Mouse (Mus musculus): ENCODE data around the gene Adamts8. TPM values are rescaled to one million over a fixed set of nuclear protein-coding genes. Genes with fewer than 3 reads are reported as not detected.

Gene Adamts8
- polyA plus RNA-seq, 1 experiment, result 0.22 TPM

GRCm38 (mm10) chr9:30919686-30920085 lies 22.7 kb upstream of the Adamts8 start:
- Histone ChIP-seq H3K27me3 (ENCODE audit: control insufficient read depth, insufficient read depth, low read length, poor library complexity, severe bottlenecking) (peaks cover 3% of the 10 kb centered on the region; the same call in 1 of the 2 replicates), H3K9ac (ENCODE audit: low read depth, poor library complexity, severe bottlenecking) (no peak overlapping the region), H3K4me1 (ENCODE audit: control insufficient read depth, insufficient read depth, low read length) (no peaks in the 10 kb centered on the region), H3K9me3 (replicated peaks; ENCODE audit: control insufficient read depth, insufficient read depth, low read length, poor library complexity, severe bottlenecking) (no peaks in the 10 kb centered on the region), H3K4me3 (ENCODE audit: low read depth, low read length) (no peak overlapping the region), H3K36me3 (ENCODE audit: control insufficient read depth, insufficient read depth, low read length, poor library complexity, severe bottlenecking) (no peaks in the 10 kb centered on the region), H3K27ac (ENCODE audit: insufficient read depth, low read length) (no peak overlapping the region)
- TF ChIP-seq EP300 (IDR thresholded peaks at IDR 0.05; ENCODE audit: insufficient read depth, low read depth, low read length), result no peak
- TF ChIP-seq POLR2A (IDR thresholded peaks at IDR 0.05; ENCODE audit: insufficient read depth, low read length), result no peak
- TF ChIP-seq CTCF (IDR thresholded peaks at IDR 0.05; ENCODE audit: low read depth, low read length), result no peak

DNA sequence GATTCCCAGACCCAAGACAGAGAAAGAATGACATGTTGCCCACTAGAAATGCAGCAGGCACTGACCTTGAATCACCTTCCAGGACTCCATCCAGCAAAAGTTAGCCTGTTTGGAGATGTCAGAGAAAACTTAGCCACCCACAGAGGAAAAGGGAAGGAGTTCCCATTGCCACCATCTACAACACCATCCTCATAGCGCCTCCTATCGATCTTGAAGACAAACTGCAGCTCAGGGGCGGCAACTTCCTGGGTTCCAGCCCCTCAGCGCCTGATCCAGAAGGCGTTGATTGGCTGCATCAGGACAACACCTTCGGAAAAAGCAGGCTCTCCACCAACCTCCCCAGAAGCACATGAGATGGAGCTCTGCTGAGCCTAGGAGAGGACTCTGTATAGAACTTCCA lies 21.6 kb upstream of the Adamts8 start:
- H3K36me3 ChIP-seq (ENCODE audit: control insufficient read depth, insufficient read depth, low read length, poor library complexity, severe bottlenecking), result no peaks in the 10 kb centered on the region
- H3K4me1 ChIP-seq (ENCODE audit: control insufficient read depth, insufficient read depth, low read length), result no peaks in the 10 kb centered on the region

GRCm38 (mm10) chr9:30921261-30922103 lies 20.9 kb upstream of the Adamts8 start:
- no peaks in the 10 kb centered on the region for H3K9me3 ChIP-seq (replicated peaks; ENCODE audit: control insufficient read depth, insufficient read depth, low read length, poor library complexity, severe bottlenecking)
- TF ChIP-seq EP300 (IDR thresholded peaks at IDR 0.05; ENCODE audit: insufficient read depth, low read depth, low read length), result no peak
- no peak for TF ChIP-seq CTCF (IDR thresholded peaks at IDR 0.05; ENCODE audit: low read depth, low read length)
- no peak for TF ChIP-seq POLR2A (IDR thresholded peaks at IDR 0.05; ENCODE audit: insufficient read depth, low read length)
- no peaks in the 10 kb centered on the region for H3K4me1 ChIP-seq (ENCODE audit: control insufficient read depth, insufficient read depth, low read length)
- H3K9ac ChIP-seq (ENCODE audit: low read depth, poor library complexity, severe bottlenecking), result peak overlapping the region; percentile 38
- no peaks in the 10 kb centered on the region for H3K36me3 ChIP-seq (ENCODE audit: control insufficient read depth, insufficient read depth, low read length, poor library complexity, severe bottlenecking)
- peak overlapping the region; percentile 64 for H3K4me3 ChIP-seq (ENCODE audit: low read depth, low read length)
- H3K27me3 ChIP-seq (ENCODE audit: control insufficient read depth, insufficient read depth, low read length, poor library complexity, severe bottlenecking), result peaks cover 3% of the 10 kb centered on the region; the same call in 1 of the 2 replicates
- no peak overlapping the region for H3K27ac ChIP-seq (ENCODE audit: insufficient read depth, low read length)

More for the DNA sequence above, 21.6 kb upstream of the Adamts8 start:
- H3K9me3 ChIP-seq (replicated peaks; ENCODE audit: control insufficient read depth, insufficient read depth, low read length, poor library complexity, severe bottlenecking), result no peaks in the 10 kb centered on the region
- TF ChIP-seq POLR2A (IDR thresholded peaks at IDR 0.05; ENCODE audit: insufficient read depth, low read length) (no peak), CTCF (IDR thresholded peaks at IDR 0.05; ENCODE audit: low read depth, low read length) (peak; percentile 69), EP300 (IDR thresholded peaks at IDR 0.05; ENCODE audit: insufficient read depth, low read depth, low read length) (no peak)
- no peak overlapping the region for H3K9ac ChIP-seq (ENCODE audit: low read depth, poor library complexity, severe bottlenecking)
- H3K27me3 ChIP-seq (ENCODE audit: control insufficient read depth, insufficient read depth, low read length, poor library complexity, severe bottlenecking), result peaks cover 3% of the 10 kb centered on the region; the same call in 1 of the 2 replicates
- no peak overlapping the region for H3K27ac ChIP-seq (ENCODE audit: insufficient read depth, low read length)
- H3K4me3 ChIP-seq (ENCODE audit: low read depth, low read length), result no peak overlapping the region

DNA sequence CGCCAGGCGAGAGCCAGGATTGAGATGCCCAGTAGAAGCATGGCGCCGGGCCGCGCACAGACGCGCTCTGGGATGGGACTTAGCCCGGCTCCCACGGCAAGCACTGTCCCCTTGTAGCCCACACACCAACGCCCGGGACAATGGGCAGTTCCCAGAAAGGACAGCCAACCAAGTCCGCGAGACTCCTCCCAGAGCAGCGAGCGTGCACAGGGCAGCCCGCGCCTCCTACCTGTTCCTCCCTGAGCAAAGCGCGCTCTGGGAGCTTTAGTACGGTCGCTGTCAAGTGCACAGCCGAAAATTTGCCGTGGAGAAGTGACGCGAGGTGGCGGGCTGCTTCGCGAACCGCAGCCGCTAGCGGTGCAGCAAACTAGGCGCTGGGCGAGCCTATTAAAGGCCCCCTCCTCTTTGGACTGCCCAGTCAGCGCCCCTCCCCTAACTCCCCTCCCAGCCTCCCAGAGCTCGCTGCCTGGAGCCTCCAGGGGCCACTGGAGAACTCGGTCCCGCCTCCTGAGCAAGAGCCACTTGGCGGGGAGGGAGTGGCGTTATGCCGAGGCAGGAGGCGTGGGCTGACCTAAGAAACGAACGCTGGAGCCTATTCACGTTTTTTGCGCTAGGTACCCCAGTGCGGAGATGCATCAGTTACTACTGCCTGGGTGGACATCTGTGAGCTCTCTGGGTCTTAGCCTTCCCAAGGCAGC lies 20.0 kb upstream of the Adamts8 start, which contains the start of gene Adamts15:
Gene Adamts15, minus strand, starts transcription at position 256 of the 698 bp plus-strand sequence.
- Histone ChIP-seq H3K9me3 (replicated peaks; ENCODE audit: control insufficient read depth, insufficient read depth, low read length, poor library complexity, severe bottlenecking) (no peaks in the 10 kb centered on the region), H3K4me3 (ENCODE audit: low read depth, low read length) (peak within 1 kb of the TSS; percentile 64), H3K9ac (ENCODE audit: low read depth, poor library complexity, severe bottlenecking) (peak within 1 kb of the TSS; percentile 38), H3K27ac (ENCODE audit: insufficient read depth, low read length) (no peak within 1 kb of the TSS), H3K4me1 (ENCODE audit: control insufficient read depth, insufficient read depth, low read length) (no peaks in the 10 kb centered on the region), H3K36me3 (ENCODE audit: control insufficient read depth, insufficient read depth, low read length, poor library complexity, severe bottlenecking) (no peaks in the 10 kb centered on the region), H3K27me3 (ENCODE audit: control insufficient read depth, insufficient read depth, low read length, poor library complexity, severe bottlenecking) (peaks cover 3% of the 10 kb centered on the region; the same call in 1 of the 2 replicates)
- TF ChIP-seq EP300 (IDR thresholded peaks at IDR 0.05; ENCODE audit: insufficient read depth, low read depth, low read length) (no peak), POLR2A (IDR thresholded peaks at IDR 0.05; ENCODE audit: insufficient read depth, low read length) (no peak), CTCF (IDR thresholded peaks at IDR 0.05; ENCODE audit: low read depth, low read length) (no peak)

DNA sequence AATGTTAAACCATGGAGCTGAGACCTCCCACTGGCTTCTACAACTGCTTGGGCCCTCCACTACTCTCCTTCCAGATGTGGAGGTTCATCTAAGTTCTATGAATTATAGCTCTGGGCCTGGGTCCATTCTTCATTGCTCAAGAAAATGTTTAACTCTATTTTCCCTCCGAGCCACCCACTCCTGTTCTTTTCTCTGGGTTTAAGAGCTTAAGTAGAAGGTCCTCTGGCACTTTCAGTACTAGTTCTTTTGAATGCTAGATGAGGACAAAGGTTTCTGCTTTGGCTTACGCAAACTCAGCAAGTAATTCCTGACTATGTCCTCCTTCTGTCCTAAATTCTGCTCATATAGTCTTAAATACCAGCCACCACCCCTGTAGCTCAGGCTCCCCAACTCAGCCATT lies 13.6 kb upstream of the Adamts8 start:
- H3K27ac ChIP-seq (ENCODE audit: insufficient read depth, low read length), result no peak overlapping the region
- H3K4me3 ChIP-seq (ENCODE audit: low read depth, low read length), result no peak overlapping the region
- no peaks in the 10 kb centered on the region for H3K27me3 ChIP-seq (ENCODE audit: control insufficient read depth, insufficient read depth, low read length, poor library complexity, severe bottlenecking)
- H3K9me3 ChIP-seq (replicated peaks; ENCODE audit: control insufficient read depth, insufficient read depth, low read length, poor library complexity, severe bottlenecking), result no peaks in the 10 kb centered on the region
- H3K9ac ChIP-seq (ENCODE audit: low read depth, poor library complexity, severe bottlenecking), result no peak overlapping the region
- TF ChIP-seq CTCF (IDR thresholded peaks at IDR 0.05; ENCODE audit: low read depth, low read length), result no peak
- TF ChIP-seq POLR2A (IDR thresholded peaks at IDR 0.05; ENCODE audit: insufficient read depth, low read length), result no peak
- TF ChIP-seq EP300 (IDR thresholded peaks at IDR 0.05; ENCODE audit: insufficient read depth, low read depth, low read length), result no peak
- H3K4me1 ChIP-seq (ENCODE audit: control insufficient read depth, insufficient read depth, low read length), result no peaks in the 10 kb centered on the region
- no peaks in the 10 kb centered on the region for H3K36me3 ChIP-seq (ENCODE audit: control insufficient read depth, insufficient read depth, low read length, poor library complexity, severe bottlenecking)
